Mouse (Mus musculus): ENCODE results near the gene Ttc7b.

DNA sequence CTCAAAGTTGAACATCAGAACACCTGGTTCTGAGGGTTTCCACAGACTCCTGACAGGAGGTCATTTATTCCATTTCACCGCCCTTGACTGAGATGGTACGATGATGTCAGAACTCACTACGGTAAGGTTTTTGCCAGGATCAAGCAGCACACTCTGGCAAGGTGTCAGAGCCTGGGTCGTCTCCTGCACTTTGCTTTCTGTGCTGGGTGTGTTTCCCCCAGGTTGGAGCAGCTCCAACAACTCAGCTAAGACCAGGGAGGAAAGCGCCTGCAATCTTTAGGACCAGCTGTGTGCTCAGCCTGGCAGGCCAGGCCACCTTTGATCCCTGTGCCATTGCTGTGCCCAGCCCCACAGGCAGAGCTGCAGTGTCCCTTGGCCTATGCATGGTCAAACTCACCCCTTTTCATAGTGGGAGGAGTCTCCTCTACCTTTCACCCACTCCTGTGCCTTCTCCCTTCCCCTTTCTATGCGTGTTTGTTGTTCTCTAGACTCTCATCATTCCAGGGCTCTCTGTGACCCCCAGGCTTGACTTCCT lies 98.3 kb downstream of the Ttc7b start:
- TF ChIP-seq CTCF (IDR thresholded peaks at IDR 0.05; ENCODE audit: low read depth) (no peak), EP300 (IDR thresholded peaks at IDR 0.05; ENCODE audit: low read depth) (no peak)

Measured in liver, embryonic 14.5 days (tissue).